Mouse (Mus musculus) cerebellum, adult (tissue): ENCODE data around the gene Asphd2.
"Not testable (repeated sequence)": the region's sequence is repeated elsewhere in the genome, so short reads cannot be mapped to it uniquely, and the experiment has no call there.

Source experiments
- ATAC-seq: cut with Nextera tagmentation; 2 replicates; pipeline ENCODE4 v1.9.2; 2017; ENCODE audit warnings: mild to moderate bottlenecking, moderate library complexity, mixed read lengths; ENCODE audit not compliant: insufficient number of reproducible peaks, low FRiP score, low TSS enrichment

Gene Asphd2

GRCm38 (mm10) chr5:112394779-112395443 is at the start of gene Asphd2:
Gene Asphd2, minus strand, starts transcription at chr5:112394866.
- peak; percentile 23; the same call in 1 of the 2 replicates for ATAC-seq

- ATAC-seq: no peak
Observed at GRCm38 (mm10) chr5:112438535-112438934, 43.9 kb upstream of the Asphd2 start.

GRCm38 (mm10) chr5:112433004-112433403 is 38.3 kb upstream of the Asphd2 start:
- ATAC-seq: 0 out of 2 replicates have a peak, but pooled peaks have one; percentile 6

- ATAC-seq: no peak
Observed at GRCm38 (mm10) chr5:112432033-112432432, 37.4 kb upstream of the Asphd2 start.

- ATAC-seq: no peak
Observed at GRCm38 (mm10) chr5:112431120-112431775, 36.6 kb upstream of the Asphd2 start.

DNA sequence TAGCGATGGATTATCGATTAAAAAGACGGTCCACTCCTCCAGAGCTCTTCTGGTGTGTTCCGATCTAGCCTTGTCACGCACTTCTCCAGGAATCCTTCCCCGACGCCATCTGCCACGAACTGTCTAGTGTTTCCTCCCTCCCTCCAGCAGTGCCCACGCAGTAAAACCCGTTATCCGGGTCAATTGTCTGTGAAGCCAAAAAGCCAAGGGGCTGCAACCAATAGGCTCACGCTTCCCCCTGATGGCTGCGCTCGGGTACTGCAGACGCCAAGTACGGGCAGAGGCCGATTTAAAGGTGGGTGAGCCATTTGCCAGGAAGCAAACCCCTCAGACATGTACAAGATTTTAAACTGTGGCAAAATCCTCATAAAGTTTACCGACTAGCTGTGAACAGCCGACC is 34.3 kb upstream of the Asphd2 start:
- no peak for ATAC-seq

DNA sequence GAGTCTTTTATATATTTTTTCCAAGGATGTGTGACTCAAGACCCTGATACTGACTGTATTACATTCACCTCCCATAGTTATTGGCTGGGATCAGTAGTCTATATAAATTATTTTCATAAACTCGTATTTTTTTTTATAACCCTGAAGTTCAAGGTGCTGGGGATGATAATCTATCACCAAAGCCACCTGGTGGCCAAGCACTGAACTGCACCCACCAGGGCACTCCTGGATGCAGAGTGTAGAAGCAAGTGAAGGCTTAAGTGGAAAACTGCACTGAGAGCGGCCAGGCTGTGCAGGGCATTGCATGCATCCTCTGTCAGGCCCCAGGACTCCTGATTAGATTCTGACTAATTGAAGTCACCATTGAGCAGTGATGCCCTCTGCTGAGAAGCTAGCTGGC is 32.6 kb upstream of the Asphd2 start:
- no peak for ATAC-seq

DNA sequence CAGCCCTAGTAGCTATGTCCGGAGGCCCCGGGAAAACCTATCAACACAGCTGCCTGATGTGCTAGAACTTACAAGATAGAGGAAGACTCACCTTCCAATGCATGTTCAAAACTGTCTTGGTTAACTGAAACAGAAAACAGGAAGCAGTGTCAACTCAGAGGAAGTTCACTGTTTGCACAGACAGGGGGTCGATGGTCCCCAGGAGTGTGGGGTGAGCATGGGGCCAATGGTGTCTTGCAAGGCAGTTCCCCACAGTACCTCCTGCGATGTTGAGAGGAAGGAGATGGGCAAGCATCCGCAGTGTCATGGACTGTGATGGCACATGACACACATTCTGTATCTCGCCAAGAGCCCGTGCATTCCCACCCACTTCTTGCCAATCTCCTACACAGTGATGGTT is 32.0 kb upstream of the Asphd2 start:
- ATAC-seq: no peak

GRCm38 (mm10) chr5:112419535-112419934 is 24.9 kb upstream of the Asphd2 start:
- no peak for ATAC-seq

DNA sequence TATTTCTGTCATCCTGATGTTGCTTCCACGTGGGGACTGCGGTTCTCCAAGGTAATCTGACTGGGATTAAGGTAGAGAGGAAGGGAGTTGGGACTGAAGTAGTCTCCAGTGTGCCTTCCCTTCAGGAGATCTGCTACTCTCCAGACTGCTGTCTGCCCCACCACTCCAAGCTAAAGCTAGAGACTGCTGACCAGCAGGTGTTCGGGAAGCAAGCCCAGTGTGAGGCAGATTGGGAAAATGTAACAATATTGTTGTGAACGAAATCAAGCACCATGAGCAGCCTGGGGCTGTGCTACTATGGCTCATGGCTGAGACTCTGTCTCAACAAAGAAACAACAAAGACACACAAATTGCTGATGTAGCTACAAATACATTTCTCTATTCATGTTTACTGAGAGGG is 23.4 kb upstream of the Asphd2 start:
- ATAC-seq: peak; percentile 36; the same call in 1 of the 2 replicates

GRCm38 (mm10) chr5:112416673-112417072 is 22.0 kb upstream of the Asphd2 start:
- ATAC-seq: no peak

DNA sequence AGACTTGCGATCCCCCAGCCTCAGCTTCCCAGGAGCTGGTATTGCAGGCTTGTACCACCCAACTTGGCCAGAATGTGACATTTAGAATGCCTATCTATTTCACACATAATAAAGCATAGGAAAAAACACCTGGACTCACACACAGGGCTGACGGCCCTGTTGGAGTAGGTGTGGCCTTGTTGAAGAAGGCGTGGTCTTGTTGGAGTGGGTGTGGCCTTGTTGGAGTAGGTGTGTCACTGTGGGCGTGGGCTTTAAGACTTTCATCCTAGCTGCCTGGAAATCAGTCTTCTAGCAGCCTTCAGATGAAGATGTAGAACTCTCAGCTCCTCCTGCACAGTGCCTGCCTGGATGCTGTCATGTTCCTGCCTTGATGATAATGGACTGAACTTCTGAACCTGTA is 18.1 kb upstream of the Asphd2 start:
- not testable (repeated sequence) for ATAC-seq

- no peak for ATAC-seq
Observed at GRCm38 (mm10) chr5:112411514-112412335, 17.1 kb upstream of the Asphd2 start.

- ATAC-seq: no peak
Observed at GRCm38 (mm10) chr5:112411072-112411471, 16.4 kb upstream of the Asphd2 start.

DNA sequence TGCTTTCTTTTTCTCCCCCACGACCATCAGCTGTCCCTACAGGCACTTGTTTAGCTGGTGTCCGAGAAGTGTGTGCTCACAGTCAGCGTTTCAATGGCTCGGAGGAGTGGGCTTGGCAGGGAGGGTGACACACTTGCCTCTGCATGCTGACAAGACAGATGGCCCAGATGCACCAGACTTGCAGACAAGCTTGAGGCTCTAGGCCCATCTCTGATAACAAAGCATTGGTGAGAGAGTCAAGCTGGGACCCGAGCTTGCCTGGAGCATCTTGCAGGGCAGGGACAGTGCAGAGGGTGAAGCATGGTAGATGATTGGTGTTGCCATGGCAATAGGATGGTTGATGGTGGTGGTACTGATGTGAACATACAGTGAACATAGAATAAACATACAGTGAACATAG is 14.6 kb upstream of the Asphd2 start:
- no peak for ATAC-seq

DNA sequence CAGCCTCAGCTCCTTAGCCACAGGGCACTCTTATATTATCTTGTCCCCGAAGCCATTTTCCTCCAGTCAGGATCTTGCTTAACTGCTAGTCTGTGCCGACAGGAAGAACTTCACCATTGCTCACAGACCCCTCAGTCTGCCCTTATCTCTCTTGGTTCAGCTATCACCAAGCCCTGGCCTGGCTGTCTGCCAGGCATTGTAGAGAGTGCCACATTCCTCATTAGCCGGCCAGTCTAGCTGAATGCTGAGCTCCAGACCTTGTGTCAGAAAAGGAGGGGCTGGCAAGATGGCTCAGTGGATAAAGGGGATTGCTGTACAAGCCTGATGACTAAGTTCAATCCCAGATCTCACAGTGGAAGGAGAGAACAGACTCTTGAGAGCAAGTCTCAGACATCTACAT is 11.4 kb upstream of the Asphd2 start:
- ATAC-seq: no peak

GRCm38 (mm10) chr5:112402437-112402836 is 7.8 kb upstream of the Asphd2 start:
- no peak for ATAC-seq

DNA sequence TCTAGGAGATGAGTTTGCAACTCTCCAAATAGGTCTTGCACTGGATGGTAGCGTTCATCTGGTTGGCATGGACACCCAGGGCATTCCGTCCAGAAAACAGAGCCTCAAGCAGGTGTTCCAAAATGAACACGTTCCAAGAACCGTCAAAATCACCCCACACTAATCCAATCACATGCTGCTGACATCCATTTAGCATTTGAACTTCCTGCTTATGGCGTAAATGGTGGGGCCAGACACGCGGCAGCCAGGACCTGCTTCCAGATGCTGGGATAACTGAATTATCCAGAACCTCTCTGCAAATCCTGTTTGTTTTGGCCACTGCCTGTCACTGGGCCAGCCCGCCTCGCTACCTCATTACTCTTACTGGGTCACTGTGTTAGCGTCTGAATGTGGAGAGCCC is 4.6 kb upstream of the Asphd2 start:
- no peak for ATAC-seq

DNA sequence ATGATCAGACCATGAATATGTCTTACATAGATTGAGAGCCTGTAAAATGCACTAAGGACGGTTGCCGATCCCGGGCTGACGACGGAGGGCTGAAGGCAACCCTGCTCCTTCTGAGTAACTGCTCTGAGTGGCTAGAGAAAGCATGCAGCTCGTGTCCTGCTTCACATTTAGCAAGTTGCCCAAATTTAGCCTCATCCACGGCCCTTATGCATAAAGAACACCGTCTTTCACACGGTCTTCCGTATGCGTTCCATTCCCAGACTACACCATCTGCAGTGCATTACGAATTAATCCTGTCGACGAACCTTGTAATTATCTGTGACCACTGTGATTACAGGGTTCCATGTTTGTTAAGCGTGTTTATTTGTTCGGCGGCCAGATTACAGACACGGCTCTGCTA is 1.4 kb upstream of the Asphd2 start:
- ATAC-seq: no peak

DNA sequence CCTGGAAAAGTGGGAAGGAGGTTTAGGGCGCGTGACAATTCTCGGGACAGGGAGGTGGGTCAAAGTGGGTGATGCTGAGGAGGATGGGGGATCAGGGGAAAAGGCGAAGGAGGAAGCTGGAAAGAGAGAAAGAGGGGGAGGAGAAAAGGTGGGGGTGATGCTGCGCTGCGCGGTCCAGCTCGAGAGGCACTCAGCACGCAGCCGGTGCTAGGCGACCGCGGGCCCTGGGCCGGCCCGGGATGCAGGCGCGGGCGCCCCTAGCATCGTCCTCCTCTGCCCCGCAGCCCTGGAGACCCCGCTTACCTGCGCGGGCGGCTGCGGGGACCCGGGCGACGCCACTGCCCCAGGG is 277 bp downstream of the Asphd2 start:
- peak; percentile 38; the same call in 1 of the 2 replicates for ATAC-seq

DNA sequence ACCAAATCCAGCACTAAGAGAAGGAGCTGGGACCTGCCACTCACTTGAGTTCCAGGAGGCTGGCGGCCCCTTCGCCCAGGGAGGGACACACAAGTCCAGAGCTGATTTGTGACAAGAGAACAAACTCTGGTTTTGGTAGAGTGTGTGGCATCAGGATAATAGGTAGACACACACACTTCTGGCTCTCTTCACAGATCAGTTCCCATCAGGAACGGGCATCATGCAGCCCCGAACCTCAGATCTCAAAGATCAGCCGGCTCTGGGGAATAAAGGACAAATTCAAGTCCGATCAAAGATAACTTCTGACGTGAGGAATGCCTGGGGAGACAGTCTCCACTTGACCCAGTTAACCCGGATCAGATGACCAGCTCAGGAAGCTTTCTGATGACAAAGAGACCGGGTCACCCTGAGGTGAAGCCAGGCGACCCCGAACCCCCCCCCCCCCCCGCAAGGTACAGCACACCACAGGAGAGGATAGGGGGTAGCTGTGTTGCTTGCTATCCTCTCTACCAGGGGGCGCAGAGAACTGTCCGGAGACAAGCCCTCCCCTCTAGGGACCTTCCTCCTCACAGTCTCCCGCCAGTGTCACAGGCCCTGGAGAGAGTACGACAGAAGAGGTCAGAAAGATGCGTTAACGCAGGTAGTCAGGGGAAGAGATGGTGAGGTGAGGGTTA is 788 bp downstream of the Asphd2 start:
- no peak for ATAC-seq
